9 mouse cellular contexts compared by ENCODE assay signal in the genomic region with DNA sequence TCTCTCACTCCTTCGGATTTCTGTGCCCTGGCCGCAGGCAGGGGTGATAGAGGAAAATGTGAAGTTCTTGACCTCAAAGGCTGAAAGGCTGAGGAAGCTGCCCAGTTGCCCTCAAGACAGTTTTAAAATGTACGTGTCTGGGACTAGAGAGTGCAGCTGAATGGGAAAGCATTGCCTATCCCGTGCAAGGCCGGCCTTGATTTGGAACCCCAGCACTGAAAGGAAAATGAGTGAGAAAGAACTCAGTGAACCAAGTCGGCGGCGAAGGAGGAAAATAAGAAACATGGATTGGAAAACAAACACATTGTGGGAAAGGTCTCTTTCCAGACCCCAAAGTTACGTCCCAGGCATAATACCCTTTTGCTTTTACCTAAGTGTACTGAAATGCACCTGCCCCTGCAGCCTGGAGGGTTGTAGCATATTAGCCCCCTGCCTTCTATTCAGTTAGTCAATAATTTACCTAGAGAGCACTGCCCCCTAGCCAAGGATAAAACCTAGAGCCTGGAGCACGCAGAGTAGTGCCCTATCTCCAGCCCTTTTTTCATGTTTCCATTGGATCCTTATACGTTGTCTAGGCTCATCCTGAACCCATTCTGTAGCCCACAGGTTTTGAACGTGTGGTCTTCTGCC. TPM values are rescaled to one million over a fixed set of nuclear protein-coding genes. Genes with fewer than 3 reads are reported as not detected.
A peak's percentile ranks its signal among the peaks of the same experiment; 100 is the strongest.
DNase-seq lines count a peak whose midpoint lies in the region; ATAC-seq lines count a peak whose summit lies in the region.
"Had no signal": no experiment of that assay in that cellular context is flagged by ENCODE, and none has a peak within 500 bp of the region (broad histone marks: within the 10 kb centered on the region; RNA-seq: fewer than 3 reads in every experiment).

No protein-coding gene starts in this region.

- ATAC-seq in heart, embryonic 11.5 days (replicated peaks; ENCODE audit: insufficient number of reproducible peaks, low FRiP score, low TSS enrichment) = no peak
- ATAC-seq in embryonic facial prominence, embryonic 14.5 days (ENCODE audit: low read depth) = no peak
- ATAC-seq in midbrain, embryonic 15.5 days (replicated peaks) = no peak

- no peak overlapping the region for H3K4me2 ChIP-seq in heart, embryonic 11.5 days
- H3K4me2 ChIP-seq in embryonic facial prominence, embryonic 14.5 days (ENCODE audit: low read depth, low read length) = no peak overlapping the region
- peak overlapping the region; percentile 70 for H3K4me2 ChIP-seq in midbrain, embryonic 15.5 days

- peaks cover 81% of the 10 kb centered on the region for H3K4me1 ChIP-seq in heart, embryonic 11.5 days (ENCODE audit: control insufficient read depth, insufficient read depth, low read length)
- peaks cover 75% of the 10 kb centered on the region for H3K4me1 ChIP-seq in embryonic facial prominence, embryonic 14.5 days (ENCODE audit: control insufficient read depth, insufficient read depth, low read length)
- peaks cover 93% of the 10 kb centered on the region for H3K4me1 ChIP-seq in midbrain, embryonic 15.5 days

- no peak overlapping the region for H3K4me3 ChIP-seq in heart, embryonic 11.5 days (ENCODE audit: low read depth, low read length)
- no peak overlapping the region for H3K4me3 ChIP-seq in embryonic facial prominence, embryonic 14.5 days (ENCODE audit: low read depth, low read length)
- no peak overlapping the region for H3K4me3 ChIP-seq in midbrain, embryonic 15.5 days

- 62% methylated on average over 12 of the region's 12 CpGs for WGBS in heart, embryonic 11.5 days (ENCODE audit: insufficient replicate concordance)
- 63% methylated on average over 12 of the region's 12 CpGs for WGBS in embryonic facial prominence, embryonic 14.5 days
- 42% methylated on average over 12 of the region's 12 CpGs for WGBS in midbrain, embryonic 15.5 days

- no peaks in the 10 kb centered on the region for H3K9me3 ChIP-seq in heart, embryonic 11.5 days (replicated peaks; ENCODE audit: control insufficient read depth, low read length)
- no peaks in the 10 kb centered on the region for H3K9me3 ChIP-seq in embryonic facial prominence, embryonic 14.5 days (ENCODE audit: control insufficient read depth, low read length)
- no peaks in the 10 kb centered on the region for H3K9me3 ChIP-seq in midbrain, embryonic 15.5 days

- H3K27ac ChIP-seq in heart, embryonic 11.5 days (ENCODE audit: low read depth, low read length) = peak overlapping the region; percentile 97
- H3K27ac ChIP-seq in embryonic facial prominence, embryonic 14.5 days (replicated peaks; ENCODE audit: low read depth, low read length) = peak overlapping the region; percentile 97
- peak overlapping the region; percentile 99 for H3K27ac ChIP-seq in midbrain, embryonic 15.5 days
- H3K27ac ChIP-seq: liver, embryonic 14.5 days had no signal

- H3K36me3 ChIP-seq in heart, embryonic 11.5 days (ENCODE audit: control insufficient read depth, insufficient read depth, low read length) = no peaks in the 10 kb centered on the region
- H3K36me3 ChIP-seq in embryonic facial prominence, embryonic 14.5 days (ENCODE audit: control insufficient read depth, insufficient read depth, low read length) = no peaks in the 10 kb centered on the region
- no peaks in the 10 kb centered on the region for H3K36me3 ChIP-seq in midbrain, embryonic 15.5 days (replicated peaks)

- peak overlapping the region; percentile 13; the same call in 1 of the 2 replicates for H3K9ac ChIP-seq in heart, embryonic 11.5 days (ENCODE audit: low read depth, low read length)
- H3K9ac ChIP-seq in embryonic facial prominence, embryonic 14.5 days (ENCODE audit: low read depth, low read length) = no peak overlapping the region
- peak overlapping the region; percentile 6; the same call in 1 of the 2 replicates for H3K9ac ChIP-seq in midbrain, embryonic 15.5 days
- H3K9ac ChIP-seq: liver, embryonic 14.5 days had no signal

- DNase-seq in heart, postnatal 25 days (ENCODE audit: low spot score) = no peak
- no peak for DNase-seq in embryonic facial prominence, embryonic 14.5 days (ENCODE audit: low spot score)
- DNase-seq in kidney, adult 9 months = peak; percentile 81
- DNase-seq in layer of hippocampus, postnatal 14 days (ENCODE audit: low spot score in 2 of 2) = no peak
- no peak for DNase-seq in thymus, postnatal 14 days
- no peak for DNase-seq in gastrocnemius, postnatal 4 days (ENCODE audit: low spot score in 2 of 2)

- H3K27me3 ChIP-seq in heart, embryonic 11.5 days (ENCODE audit: control insufficient read depth, insufficient read depth, low read length) = no peaks in the 10 kb centered on the region
- H3K27me3 ChIP-seq in embryonic facial prominence, embryonic 14.5 days (replicated peaks; ENCODE audit: control insufficient read depth, insufficient read depth, low read length) = no peaks in the 10 kb centered on the region
- no peaks in the 10 kb centered on the region for H3K27me3 ChIP-seq in midbrain, embryonic 15.5 days (replicated peaks)

- intact Hi-C loops in heart, postnatal 25 days (cut with DNase I) = no loop called here

RNA-seq across cellular contexts. Expression of a gene that starts 5.6 kb away (rescaled TPM):
- polyA plus RNA-seq in heart, embryonic 11.5 days (2014; fragmentation: Nextera tagmentation; extraction: Ambion mirVana) = 18.9 and 26.9 TPM in 2 replicates
- 10 to 100 TPM; 33.3 to 36.9 TPM for total RNA-seq in heart, postnatal 25 days (2021)
- 33.5 and 33.8 TPM in 2 replicates for polyA plus RNA-seq in embryonic facial prominence, embryonic 14.5 days (2014; fragmentation: Nextera tagmentation; extraction: Ambion mirVana)
- 94.3 and 98.5 TPM in 2 replicates for polyA plus RNA-seq in midbrain, embryonic 15.5 days (2015; fragmentation: Nextera tagmentation; extraction: Ambion mirVana)
- 10 to 100 TPM; 64.9 to 65.1 TPM for total RNA-seq in layer of hippocampus, postnatal 14 days (2021)
- total RNA-seq in gastrocnemius, postnatal 4 days (2021) = 10 to 100 TPM; 43.2 to 44.8 TPM

RNA-seq across cellular contexts. Expression of a gene that starts 56.6 kb away (rescaled TPM):
- 26.7 and 31.0 TPM in 2 replicates for polyA plus RNA-seq in heart, embryonic 11.5 days (2014; fragmentation: Nextera tagmentation; extraction: Ambion mirVana)
- 10 to 100 TPM; 41.1 to 48.6 TPM for total RNA-seq in heart, postnatal 25 days (2021)
- polyA plus RNA-seq in embryonic facial prominence, embryonic 14.5 days (2014; fragmentation: Nextera tagmentation; extraction: Ambion mirVana) = 21.4 and 23.3 TPM in 2 replicates
- 55.0 and 56.0 TPM in 2 replicates for polyA plus RNA-seq in midbrain, embryonic 15.5 days (2015; fragmentation: Nextera tagmentation; extraction: Ambion mirVana)
- 10 to 100 TPM; 60.4 to 63.6 TPM for total RNA-seq in layer of hippocampus, postnatal 14 days (2021)
- 10 to 100 TPM; 21.5 to 31.1 TPM for total RNA-seq in gastrocnemius, postnatal 4 days (2021)
